Mouse (Mus musculus): ENCODE data around the gene Cdkal1.

The Cdkal1 gene

DNA sequence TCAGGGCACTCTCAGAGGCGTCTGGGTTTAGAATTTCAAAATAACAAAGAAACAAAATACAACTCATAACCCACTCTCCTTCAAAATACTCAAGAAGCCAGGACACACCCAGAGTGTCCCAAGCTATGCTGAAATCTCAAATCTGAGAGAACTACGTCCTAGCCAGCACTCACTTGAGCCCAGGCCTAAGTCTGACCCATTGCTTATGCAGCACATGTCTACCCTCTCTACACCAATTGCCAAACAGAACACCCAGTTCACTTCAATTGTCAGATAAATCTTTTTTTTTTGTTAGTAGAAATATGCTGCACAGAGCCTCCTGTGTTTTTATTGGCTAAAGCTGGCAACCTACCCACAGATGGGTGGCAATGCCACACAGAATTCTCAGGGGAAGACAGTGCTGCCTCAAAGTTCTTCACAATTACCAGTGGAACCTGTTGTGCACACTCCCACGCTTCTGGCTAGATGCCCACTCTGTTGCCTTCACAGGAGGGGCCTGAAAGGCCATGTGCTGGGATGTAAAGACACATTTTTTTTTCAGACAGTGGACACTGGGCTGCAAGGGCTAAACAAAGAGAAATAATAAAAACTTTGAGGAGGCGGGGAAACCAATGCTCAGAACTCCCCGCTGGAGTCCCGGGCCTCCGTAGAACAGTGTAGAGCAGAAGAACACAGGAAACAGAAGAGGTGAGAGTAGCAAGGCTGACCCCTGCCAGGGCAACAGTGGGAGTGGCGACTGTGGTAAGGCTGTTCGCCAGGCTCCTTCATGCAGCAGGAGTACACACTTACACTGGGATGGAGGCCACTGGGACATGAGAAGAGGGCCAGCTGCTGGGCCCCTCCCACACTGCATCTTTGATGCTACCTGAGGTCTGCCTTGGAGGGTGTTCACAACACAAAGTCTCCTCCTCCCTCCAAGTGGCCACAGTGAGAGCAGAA is 273.4 kb downstream of the Cdkal1 start:
- no peak for DNase-seq (ENCODE audit: low read depth, low spot score)

DNA sequence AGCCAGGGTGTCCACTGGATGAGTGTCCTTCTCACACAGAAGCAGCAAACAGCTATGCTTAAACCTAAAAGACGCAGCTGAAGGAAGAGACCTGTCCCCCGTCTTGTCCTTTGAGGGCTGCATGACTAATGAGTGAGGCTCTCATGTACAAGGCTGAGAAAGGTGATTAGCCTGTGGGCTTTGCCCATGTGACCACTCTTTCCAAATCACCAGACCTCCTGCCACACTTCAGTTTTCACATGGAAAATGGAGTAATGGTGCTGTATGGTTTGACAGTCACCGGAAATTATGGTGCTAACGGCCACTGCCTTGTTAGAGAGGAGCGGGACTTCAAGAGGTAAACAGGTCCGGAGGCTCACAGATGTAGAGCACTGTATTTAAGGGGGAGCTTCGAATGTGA is 274.7 kb downstream of the Cdkal1 start:
- DNase-seq (ENCODE audit: low read depth, low spot score), result no peak

DNA sequence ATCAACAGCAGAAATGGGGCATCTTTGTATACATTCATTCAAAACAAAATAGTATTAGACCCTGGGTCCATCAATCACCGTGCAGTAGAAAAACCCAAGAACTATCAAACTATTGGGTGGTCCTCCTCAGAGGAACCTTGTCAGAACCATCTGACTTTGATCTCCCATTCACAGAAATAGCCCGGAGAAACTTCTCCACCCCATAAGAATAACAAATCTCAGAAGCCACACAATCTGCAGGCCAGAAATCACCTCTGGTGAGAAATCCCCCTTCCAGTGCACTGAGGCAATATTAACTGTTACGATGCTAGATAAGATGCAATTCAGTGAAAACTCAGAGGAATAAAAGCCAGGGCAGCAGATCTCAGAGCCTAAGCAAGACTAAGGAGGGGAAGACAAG is 275.5 kb downstream of the Cdkal1 start:
- no peak for DNase-seq (ENCODE audit: low read depth, low spot score)

DNA sequence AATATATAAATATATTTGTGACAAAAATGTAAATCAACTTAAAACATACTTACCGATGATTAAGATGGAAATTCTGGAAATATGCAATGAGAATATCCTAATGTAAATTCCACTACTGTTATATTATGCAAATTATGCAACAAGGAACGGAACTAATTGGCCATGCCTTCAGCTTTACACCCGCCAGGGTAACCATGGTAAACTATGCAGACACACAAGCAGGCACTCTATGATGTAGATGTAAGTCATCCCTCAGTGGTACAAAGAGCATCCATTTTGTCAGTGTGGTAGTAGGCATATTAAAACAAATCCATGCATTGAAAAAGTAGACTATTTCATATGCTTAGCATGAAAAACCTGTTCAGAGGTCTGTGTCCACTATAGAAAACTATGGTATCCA is 276.9 kb downstream of the Cdkal1 start:
- no peak for DNase-seq (ENCODE audit: low read depth, low spot score)

DNA sequence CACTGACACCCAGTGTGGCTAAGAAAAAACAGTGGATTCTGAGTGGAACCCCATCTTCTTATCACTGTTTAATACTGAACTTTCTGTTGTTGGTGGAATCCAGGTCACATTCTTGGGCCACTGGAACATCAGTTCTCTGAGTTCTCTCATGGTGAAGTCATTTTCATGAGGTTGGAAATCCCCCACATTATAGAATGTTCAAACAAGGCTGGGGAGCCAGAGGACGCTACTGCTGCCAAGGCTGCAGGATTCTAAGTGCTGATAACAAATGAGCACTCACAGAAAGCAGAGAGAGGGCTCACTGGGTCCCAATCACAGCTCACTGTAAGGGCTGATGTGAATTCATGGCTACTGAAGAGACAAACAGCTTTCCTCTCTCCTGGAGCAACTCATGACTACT is 280.7 kb downstream of the Cdkal1 start:
- no peak for DNase-seq (ENCODE audit: low read depth, low spot score)

DNA sequence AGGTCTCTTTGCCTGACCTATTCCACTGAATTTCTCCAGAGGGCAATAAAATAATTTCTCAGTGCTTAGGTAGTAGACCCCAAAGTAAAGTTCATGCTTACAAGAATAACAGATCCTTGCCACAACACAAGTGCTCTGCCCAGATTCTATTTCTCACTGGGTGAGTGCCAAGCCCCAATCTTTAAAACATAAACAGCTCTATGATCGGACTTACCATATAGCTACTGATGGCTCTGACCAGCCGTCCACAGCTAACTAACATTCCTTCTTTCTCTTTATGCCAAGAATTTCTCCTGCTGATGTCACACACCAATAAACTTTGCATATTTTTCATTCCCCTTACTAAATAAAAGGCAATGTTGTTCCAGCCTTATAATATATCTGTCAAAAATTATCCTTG is 283.0 kb downstream of the Cdkal1 start:
- DNase-seq (ENCODE audit: low read depth, low spot score), result no peak

DNA sequence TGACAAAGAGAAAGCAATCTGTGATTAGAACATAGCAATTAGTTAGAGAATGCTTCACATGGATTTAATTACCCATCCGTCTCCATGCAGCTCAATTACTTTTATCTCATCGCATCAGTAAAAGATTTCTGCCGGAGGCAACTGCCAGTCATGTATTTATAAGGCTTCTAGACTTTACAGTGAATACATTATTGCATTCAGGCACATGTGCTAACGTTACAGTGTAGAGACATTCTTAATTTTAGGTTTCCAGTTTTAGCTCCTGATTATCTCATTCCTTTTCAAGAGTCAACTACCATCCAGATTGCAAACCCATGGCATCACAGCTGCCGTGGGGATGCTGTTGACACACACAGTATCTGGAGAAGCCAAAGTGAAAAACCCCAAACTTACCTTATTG is 289.8 kb downstream of the Cdkal1 start:
- DNase-seq (ENCODE audit: low read depth, low spot score), result no peak

DNA sequence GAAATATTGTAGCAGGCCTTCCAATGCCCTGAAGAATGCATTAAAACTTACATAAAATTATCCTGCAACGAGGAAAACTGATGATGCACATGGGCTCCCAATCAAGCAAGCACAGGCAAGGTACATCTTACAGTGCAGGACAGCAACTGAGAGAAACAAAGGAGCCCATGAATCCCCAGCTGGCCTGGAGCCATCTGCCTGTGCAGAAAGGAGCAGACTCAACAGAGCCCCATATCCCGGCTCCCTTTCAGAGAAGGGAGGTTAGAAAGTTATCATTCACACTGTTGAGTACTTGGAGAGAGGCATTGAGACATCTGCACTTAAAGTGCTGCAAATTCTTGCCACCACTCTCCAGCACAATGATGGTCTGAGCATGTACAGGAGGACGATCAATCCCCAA is 296.3 kb downstream of the Cdkal1 start:
- no peak for DNase-seq (ENCODE audit: low read depth, low spot score)

DNA sequence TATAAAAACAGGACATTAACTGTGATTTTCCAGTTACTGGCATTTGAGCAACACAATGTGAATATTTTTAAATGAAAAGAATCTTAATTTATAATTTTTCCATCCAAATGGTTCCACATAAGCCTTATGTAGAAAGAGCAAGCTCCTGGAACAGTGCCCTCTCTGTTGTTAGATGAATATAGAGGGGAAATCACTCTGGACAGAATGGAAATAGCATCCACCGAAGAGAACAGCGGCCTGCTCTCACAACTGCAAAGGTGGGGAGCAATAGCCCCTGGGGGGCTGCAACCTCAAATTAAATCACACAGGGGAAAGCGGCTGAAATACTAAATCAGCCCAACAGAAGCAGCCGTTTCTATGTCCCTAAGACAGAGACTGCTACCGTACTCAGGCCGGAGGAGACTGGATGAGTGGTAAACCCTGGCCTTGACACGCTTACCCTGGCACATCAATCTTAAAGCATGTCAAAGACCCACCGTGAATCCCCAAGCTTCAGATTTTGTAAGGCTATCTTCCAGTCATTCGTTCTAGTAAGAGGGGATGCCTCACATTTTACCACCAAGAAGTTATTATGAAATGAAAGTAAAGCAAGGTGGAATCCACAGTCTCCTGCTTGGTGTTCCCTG is 300.2 kb downstream of the Cdkal1 start:
- no peak for DNase-seq (ENCODE audit: low read depth, low spot score)

DNA sequence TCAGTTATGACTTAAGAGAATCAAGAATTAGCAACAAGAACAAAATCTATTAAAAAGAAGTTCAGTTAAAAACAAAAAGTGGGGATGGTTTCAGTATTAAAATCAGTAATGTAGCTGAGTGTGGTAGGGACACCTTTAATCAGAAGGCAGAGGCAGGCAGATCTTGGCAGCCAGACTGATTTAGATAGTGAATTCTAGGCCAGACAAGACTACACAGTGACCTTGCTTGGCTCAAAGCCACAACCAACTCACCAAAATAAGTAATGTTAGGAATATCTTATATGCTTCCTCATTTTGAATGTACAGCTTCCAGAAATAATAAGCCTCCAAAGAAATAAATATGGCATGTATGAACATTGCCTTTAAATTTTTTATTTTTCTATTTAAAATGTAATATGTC is 301.7 kb downstream of the Cdkal1 start:
- DNase-seq (ENCODE audit: low read depth, low spot score), result no peak

DNA sequence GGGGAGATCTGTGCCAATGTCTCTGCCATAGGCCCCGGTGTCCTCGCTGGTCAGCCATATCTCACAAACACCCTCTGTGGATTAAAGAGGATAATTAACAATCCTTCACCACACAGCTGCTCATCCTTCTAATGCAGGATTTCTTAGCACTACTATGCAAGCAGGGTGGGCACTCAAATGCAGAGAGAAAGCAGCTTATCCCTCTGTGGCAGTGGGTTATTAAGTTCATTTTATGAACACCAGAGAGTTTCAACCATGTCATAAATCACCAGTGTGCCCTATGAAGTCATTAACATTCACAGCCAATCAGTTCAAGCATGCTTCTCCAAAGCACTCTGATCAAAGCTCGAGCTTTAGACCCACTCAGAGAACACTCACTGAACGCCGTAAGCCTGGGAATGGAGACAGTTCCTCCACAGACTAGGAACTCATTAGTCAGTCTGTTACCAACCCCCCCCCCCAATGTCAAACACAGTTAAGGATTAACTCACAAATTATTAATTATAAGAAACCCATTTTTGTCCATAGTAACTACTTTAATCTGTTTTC is 303.1 kb downstream of the Cdkal1 start:
- DNase-seq (ENCODE audit: low read depth, low spot score), result no peak

DNA sequence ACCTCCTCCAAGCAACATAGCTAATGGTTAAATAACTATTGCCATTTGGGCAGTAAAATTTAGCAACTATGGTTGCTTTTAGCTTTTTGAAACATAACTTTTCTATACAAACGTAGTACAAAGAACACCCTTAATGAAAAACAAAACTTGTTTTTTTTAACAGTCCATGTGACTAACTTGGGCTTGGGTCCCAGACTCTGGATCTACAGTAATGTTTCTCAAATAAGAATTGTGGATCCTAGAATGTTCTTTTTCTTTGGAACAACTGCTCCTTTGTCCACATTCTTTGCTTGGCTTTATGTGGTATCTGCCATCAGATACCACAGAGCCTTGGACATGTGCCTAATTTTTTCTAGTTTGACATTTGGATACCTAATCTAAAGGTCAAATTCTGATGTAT is 304.6 kb downstream of the Cdkal1 start:
- DNase-seq (ENCODE audit: low read depth, low spot score), result no peak

DNA sequence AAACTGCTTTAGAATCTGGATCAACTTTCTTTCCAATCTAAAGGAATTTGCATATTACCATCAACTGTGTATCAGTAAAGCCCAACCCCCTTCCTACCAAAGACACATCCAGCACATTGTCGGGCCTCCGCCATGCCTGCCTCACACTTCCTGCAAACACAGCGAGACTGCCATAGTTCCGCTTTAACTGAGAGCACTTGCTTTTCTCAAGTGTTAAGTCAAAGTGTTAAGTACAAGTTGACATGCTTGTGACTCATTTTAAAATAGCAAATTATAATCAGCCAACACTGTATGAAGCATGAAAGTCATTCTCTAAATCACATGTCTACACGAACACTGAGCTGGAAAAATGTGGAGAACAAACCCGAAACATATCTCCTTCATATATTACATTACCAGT is 305.3 kb downstream of the Cdkal1 start:
- DNase-seq (ENCODE audit: low read depth, low spot score), result no peak

DNA sequence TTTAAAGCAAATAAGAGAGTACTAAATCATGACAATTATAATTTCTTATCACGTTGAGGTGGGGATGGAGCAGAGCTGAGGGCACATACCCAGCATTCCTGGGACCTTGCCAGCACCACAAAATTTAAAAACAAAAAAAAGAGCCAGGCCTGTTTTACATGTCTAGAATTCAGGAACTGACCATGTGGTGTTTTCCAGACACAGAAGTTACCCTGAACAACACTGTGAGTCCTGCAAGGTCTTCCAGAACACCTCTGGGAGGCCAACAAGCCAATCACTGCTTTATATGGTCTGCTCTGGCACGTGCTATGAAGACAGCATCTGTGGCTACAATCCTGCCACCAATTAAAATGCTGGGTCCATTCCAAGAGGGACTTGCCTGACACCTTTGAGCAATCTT is 305.7 kb downstream of the Cdkal1 start:
- no peak for DNase-seq (ENCODE audit: low read depth, low spot score)

DNA sequence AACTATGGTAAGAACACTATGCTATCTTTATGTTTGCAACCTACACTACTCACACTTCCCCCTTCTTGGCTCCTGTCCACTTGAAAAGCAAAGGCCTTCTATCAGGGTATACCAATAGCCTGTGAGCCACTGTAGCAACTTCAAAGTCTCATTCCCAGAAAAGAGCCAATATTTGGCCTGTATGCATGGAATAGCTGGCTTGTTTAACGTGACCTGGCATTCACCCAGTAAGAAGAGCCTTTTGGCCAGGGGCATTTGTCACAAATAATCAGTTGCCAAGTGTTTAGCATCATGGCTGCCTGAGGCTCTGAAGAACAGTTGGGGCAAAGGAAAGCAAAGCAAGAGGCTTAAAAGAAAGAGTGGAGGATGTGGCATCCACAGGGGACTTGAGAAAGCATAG is 317.6 kb downstream of the Cdkal1 start:
- no peak for DNase-seq (ENCODE audit: low read depth, low spot score)

DNA sequence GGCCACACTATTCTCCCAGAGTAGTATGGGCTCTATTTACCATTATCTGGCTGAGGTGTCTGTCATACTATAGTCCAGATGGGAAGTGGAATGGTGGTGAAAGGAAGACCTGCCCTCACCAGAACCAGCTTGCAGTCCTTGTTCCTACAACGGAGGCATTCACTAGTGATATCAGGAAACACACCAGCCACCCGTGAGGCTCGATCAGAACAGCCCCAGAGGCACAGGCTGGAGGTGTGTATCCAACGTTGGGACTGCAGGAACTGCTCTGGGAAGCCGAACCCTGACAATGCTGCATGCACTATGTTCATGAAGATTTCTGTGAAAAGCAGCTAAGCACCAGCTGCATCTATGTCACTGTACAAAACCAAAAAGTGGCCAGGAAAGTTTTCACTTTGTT is 321.9 kb downstream of the Cdkal1 start:
- no peak for DNase-seq (ENCODE audit: low read depth, low spot score)

DNA sequence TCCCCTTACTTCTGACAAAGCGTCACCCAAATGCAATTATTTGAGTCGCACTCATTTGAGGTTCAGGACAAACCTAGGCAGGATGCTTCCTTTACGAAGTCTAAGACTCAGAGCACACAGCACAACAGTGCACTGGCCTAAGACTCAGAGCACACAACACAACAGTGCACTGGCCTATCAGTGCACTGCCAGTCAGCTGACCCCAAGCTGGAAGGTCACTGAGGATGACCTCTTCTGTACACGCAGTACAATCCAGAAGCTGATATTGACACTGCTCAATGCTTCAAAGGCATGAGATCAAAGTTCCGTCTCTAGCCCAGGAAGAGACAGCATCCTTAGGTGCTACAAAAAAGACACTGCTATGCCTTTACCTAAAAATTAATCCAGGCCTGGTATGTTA is 327.1 kb downstream of the Cdkal1 start:
- DNase-seq (ENCODE audit: low read depth, low spot score), result no peak

DNA sequence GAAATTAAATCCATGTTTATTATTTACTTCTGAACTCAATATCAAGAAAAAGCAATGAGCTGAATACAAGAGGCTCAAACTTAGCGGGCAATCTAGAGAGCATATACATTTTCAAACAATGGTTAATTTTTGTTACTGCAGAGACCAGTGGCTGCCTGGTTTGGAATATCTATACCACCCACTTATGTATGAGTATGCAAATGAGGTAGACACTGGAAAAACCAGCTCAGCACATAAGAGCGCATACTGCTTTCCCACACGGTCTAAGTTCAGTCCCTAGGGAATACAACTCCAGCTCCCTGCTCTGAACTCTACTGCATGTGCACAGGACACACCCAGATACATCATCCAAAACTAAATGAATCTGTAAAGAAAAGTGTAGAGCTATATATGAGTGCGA is 334.2 kb downstream of the Cdkal1 start:
- DNase-seq (ENCODE audit: low read depth, low spot score), result no peak

DNA sequence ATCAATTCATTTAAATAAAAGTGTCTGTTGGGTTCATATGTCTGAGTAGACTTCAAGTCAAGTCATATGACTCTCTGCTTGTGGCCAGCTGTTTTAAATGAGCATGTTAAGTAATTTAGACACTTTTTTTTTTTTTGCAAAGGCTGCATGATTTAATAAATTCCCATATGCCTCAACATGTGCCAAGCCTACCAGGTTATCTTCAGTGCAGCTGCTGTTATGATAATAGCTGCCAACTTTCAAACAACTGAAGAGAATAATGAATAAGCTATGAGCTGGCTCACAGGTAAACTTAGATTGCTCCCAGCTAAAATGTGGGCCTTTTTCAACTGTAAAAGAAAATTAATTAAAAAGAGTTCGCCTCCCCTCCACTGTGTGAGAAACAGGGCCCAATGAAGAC is 341.4 kb downstream of the Cdkal1 start:
- no peak for DNase-seq (ENCODE audit: low read depth, low spot score)

DNA sequence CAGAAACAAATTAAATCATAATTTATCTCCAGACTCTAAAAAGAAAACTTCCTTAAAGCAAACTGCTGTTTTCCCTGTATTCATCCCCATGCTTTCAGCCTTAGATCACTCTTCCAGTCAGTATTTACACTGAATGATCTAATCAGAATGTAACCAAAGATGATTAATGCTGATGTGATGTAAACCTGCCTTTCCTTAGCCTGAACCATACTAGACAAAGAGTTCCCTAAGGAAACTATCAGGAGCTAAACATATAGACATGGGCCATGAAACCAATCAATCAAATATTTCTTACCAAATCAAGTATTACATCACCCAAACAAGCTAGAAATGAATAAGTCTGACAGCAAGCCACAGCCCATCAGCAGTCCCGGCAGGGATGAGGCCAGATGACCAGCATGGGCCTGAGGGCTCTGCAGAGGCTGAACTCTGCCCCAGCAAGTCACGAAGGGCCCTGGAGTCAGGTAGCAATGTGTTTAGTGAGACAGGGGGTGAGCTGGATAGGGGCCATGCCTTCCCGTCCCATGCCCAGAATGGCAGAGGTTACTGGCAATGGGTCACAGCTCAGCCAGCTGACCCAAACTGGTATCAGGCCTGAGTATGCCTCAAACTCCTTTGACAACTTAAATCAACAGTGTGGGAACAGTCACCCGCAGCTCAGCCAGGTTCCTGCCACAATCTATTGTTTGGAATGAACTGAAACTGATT is 350.5 kb downstream of the Cdkal1 start:
- no peak for DNase-seq (ENCODE audit: low read depth, low spot score)

DNA sequence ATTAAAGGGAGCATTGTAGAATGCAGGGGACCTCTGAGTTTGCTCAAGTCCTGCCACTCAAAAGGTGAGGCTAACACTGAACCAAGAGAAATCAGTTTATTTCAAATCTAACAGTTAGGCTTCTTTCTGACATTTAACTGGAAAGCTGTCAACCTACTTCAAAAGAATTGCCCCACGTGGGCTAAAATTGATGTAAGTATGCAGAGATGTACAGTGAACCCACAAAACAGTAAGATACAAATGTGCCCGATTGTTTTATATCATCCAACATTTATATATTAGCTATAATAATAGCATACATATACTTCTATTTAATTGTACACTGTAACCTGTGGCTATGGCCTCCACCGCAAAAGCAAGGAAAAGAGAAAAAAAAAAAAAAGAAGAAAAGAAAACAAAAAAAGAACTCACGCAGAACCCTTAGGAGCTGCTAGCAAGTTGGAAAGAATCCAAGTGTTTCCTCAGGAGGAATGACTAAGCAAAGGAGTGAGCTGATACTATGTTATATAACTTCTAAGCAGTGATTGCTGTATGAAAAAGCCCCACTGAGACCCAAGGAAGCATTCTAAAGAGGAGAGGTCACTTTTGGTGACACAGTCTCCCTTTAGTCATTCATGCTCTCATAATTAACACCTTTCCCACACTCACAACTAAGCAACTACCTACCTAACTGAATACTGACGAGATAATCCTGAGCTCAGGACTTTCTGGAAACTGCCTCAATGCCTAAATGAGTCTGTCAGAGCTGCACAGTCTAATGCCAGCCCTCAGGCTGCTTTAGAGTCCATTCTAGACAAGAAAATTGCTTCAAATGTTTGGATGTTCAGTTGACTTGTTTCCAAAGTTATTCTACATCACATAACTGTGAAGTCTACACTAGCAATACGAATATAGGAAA is 352.1 kb downstream of the Cdkal1 start:
- DNase-seq (ENCODE audit: low read depth, low spot score), result no peak
